Mouse (Mus musculus) gastrocnemius, adult 2 months (tissue): ENCODE results near the gene Bcs1l. TPM values are rescaled to one million over a fixed set of nuclear protein-coding genes. Genes with fewer than 3 reads are reported as not detected.

Experiments
- DNase-seq: peaks from one replicate; pipeline ENCODE4 v3.0.0; 2022
- H3K27ac ChIP-seq: fragments of 200-600 bp; 2 replicates; pipeline ENCODE4 v1.8.1; 2022; ENCODE audit warnings: mild to moderate bottlenecking
- H3K4me3 ChIP-seq: fragments of 200-600 bp; 2 replicates; pipeline ENCODE4 v1.8.1; 2022; ENCODE audit warnings: mild to moderate bottlenecking, moderate library complexity
- CTCF ChIP-seq: fragments of 200-600 bp; IDR thresholded peaks from 2 replicates; pipeline ENCODE4 v1.8.1; 2022; ENCODE audit warnings: antibody characterized with exemption, mild to moderate bottlenecking, moderate library complexity
- intact Hi-C: fragments of 180-260 bp; cut with DNase I; formaldehyde crosslinking; loops from one replicate; pipeline ENCODE4 v1.15.1; 2025
- long read RNA-seq, 2 experiments: library from polyadenylated mRNA; stranded (forward); transcript quantifications; one replicate each; pipeline ENCODE4 v2.0.0; 2021
- total RNA-seq, 2 experiments: library from RNA; stranded (reverse); gene quantifications; 2 replicates each; pipeline ENCODE4 v1.2.3; 2021

Gene Bcs1l
- 10 to 100 TPM; 16.9 to 26.2 TPM for total RNA-seq
- long read RNA-seq, experiment 1, transcript Bcs1l-203 (8 exons, 1,488 nt): major isoform, 28 of 35 reads
- long read RNA-seq, experiment 1, partial matches to known transcripts: 0 of 35 reads
- long read RNA-seq, experiment 1, other reads (novel, unspliced or antisense): 5 of 35 reads
- long read RNA-seq, experiment 2, transcript Bcs1l-203 (8 exons, 1,488 nt): major isoform, 17 of 27 reads
- long read RNA-seq, experiment 2, partial matches to known transcripts: 2 of 27 reads
- long read RNA-seq, experiment 2, other reads (novel, unspliced or antisense): 6 of 27 reads

DNA sequence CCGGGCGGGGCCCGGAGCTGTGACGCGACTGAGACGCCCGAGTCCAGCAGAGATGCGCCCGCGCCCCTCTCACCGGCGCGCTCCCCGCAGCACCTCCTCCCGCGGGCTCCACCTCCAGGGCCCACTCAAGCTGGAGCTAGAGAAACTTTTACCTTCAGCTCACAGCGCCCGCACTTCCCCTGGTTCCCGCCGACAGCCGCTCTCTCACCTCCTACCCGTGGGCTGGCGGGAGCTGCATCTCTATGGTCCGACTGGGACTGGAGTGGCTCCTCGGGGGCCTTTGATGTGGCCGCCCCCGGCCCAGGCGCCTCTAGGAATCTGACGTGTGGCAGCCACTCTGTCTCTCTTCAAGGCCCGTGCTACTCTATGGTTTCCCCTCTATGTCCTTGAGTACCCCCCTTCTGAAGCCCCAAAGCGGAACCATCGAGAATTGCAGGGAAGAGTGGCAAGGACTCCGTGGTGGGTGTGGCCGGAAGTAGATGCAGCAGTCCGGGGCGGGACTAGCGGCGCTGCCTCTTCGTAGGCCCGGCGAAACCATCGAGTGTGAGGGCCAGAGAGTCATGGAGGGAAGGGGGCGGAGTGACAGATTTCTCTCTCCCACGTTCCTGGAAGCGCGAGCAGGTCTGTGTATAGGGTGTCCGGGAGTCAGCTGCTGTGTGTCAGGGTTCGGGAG lies at the start of gene Bcs1l, which contains the start of gene Zfp142:
Gene Bcs1l (plus strand): TSS at position 517 of the 673 bp plus-strand sequence.
Gene Zfp142 (minus strand): TSS at position 474 of the 673 bp plus-strand sequence.
- intact Hi-C loops: loop anchor here (5.0 to 10.0 kb wide), 4 partner anchors 81 to 729 kb away; partner anchors contain the start of genes Aamp, Cnot9, Dnpep and Pnkd
- H3K27ac ChIP-seq: peak within 1 kb of the TSS; percentile 96
- peak within 1 kb of the TSS; percentile 99 for H3K4me3 ChIP-seq
- DNase-seq: peak; percentile 99
- TF ChIP-seq CTCF: peak; percentile 17; the same call in 1 of the 2 replicates

DNA sequence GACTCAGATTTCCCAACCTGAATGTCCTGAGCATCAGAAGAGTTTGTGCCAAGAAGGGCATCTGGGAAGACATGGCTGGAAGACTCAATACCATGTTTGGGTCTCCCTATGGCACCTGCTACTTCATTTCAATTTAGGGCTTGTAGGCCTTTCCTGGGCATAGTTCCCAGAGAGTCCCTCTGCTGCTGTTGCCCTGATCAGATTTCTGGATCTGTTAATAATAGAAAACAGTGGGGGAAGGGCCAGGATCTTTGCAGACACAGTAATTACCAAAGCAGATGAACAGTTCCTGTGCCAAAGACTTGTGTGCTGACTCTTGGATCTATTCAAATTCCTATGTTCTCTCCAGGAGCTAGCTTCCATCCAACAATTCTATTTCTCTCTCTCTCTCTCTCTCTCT lies 49.4 kb upstream of the Bcs1l start:
- intact Hi-C loops: loop anchor here (5.0 kb wide), 1 partner anchor 214 kb away; no protein-coding TSS in a partner anchor
- Histone ChIP-seq H3K4me3 (peak overlapping the region; percentile 36), H3K27ac (peak overlapping the region; percentile 91)
- peak; percentile 75 for DNase-seq
- TF ChIP-seq CTCF: no peak

DNA sequence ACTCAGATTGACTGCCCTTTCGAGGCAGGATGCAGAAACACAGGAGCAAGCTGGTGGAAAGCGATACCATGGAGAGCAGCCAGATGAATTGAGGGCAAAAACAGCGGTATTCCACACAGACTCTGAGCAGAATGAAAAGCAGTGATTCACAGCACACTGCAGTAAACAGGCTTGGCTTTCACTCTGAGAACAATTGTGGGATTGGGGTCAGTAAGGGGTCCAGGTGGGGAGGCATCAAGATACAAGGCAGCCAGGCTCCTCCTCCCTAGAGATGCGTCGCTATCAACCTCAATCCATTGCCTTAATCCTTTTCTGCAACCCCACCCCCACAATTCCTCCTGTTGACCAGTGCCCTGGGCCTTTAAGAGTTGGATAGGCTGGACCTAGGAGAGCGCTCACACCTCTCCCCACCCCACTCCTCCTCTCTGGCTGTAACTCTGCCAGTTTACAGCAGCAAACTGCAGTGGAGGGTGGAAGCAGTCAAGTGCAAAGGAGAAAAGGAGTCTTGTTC lies 45.6 kb upstream of the Bcs1l start, which contains the start of gene Plcd4:
Gene Plcd4 (plus strand): TSS at position 438 of the 511 bp plus-strand sequence.
- Histone ChIP-seq H3K4me3 (peak within 1 kb of the TSS; percentile 76), H3K27ac (peak within 1 kb of the TSS; percentile 91)
- DNase-seq: peak; percentile 72
- intact Hi-C loops: loop anchor here (5.0 kb wide), 1 partner anchor 35 kb away; the partner anchor contains the start of gene Cnot9
- no peak for TF ChIP-seq CTCF

DNA sequence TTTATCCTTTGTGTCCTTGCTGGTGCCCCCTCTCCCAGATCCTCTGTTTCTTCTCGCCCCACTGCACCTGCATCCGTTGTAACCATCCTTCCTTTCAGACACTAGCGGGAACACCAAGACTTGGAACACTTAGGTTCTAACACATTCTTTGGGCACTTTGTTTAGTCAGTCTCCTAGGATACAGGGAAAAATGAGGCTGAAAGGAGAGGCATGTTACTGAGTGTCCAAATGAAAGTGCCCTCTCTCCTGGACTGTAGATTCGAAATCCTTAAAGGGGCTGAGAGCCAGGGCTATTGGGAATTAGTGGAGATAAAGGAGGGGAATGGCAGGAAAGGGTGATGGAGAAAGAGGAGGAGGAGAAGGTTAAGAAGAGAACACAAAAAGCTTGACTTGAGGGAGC lies 43.9 kb upstream of the Bcs1l start, which contains the start of gene Usp37:
Gene Usp37 (minus strand): TSS at position 101 of the 400 bp plus-strand sequence.
- peak within 1 kb of the TSS; percentile 76 for H3K4me3 ChIP-seq
- no peak for DNase-seq
- peak within 1 kb of the TSS; percentile 91 for H3K27ac ChIP-seq
- TF ChIP-seq CTCF: no peak
- intact Hi-C loops: loop anchor here (5.0 kb wide), 1 partner anchor 37 kb away; the partner anchor contains the start of gene Cnot9

DNA sequence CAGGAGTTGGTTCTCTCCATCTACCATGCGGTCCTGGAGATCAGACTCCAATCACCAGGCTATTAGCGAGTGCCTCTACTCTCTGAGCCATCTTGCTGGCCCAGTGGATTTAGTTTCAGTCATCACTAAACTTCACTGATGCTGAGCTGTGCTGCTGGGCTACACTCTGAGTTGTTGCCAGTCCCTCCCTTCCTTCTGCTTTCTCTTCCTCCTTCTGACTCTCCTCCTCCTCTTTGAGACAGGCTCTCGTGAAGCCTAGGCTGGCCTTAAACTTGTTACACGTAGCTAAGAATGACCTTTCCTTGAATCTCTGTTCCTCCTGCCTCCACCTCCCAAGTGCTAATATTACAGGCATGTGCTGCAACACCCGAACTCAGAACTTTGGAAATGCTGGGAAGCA lies 29.0 kb upstream of the Bcs1l start:
- no peak for TF ChIP-seq CTCF
- DNase-seq: no peak
- no peak overlapping the region for H3K4me3 ChIP-seq
- intact Hi-C loops: no loop called here
- no peak overlapping the region for H3K27ac ChIP-seq

DNA sequence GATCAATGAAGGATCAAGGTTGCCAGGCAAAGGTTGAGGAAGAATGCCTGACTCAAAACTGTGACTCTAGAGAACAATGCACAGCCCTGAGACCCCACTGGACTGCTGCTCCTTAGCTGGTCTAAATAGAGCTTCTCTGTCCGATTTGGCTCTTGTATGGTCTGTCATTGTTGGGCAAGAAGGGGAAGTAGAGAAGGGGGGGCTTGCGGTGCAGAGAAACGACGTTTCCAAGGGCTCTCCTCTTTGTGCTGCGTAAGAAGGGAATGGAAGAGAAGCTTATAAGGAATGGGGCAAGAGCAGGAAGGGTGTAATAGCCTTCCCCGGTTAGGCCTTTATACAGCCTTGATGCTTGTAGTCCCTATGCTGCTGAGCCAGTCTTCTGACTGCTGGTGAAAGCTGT lies 22.3 kb upstream of the Bcs1l start:
- Histone ChIP-seq H3K27ac (no peak overlapping the region), H3K4me3 (no peak overlapping the region)
- intact Hi-C loops: no loop called here
- no peak for TF ChIP-seq CTCF
- DNase-seq: no peak

DNA sequence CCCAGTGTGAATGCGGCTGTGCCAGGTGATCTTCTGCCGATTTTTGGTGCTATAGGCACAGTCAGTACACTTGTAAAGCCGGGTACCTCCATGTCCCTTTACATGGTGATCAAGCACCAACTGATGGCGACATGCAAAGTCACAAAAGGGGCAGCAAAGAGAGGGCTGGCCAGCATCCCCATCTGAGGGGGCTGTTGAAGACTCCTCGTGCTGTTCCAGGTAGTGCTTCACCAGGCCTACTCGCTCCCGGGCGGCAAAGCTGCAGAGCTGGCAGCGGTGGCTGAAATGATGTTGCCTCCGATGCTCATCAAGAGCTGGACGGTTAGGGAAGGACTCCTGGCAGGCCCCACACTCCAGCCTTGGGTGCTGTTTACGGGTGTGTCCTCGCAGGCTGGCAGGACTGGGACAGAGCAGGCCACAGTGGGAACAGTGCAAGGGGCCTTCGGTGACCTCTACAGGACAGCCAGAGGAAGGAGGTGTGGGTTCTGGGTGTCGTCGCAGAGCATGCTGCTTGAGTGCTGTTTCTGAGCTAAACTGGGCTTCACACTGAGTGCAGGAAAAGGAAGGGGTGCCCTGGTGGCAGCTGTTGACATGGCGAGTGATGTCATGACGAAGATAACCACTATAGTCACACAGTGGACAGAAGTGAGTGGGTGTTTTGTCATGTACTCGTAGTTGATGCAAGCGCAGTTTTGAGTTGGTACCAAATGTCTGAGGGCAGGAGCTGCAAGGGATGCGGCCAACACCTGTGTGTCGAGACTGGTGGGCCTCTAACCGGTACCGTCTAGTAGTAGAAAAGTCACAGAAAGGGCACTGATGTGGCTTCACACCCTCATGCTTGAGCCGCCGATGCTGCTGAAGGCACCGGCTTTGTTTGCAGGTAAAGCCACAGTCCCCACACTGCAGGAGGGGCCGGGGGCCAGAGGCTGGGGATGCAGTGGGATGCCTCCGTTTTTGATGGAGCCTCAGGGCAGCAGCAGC lies 18.1 kb upstream of the Bcs1l start:
- TF ChIP-seq CTCF: peak; percentile 5; the same call in 1 of the 2 replicates
- intact Hi-C loops: no loop called here
- H3K27ac ChIP-seq: no peak overlapping the region
- no peak overlapping the region for H3K4me3 ChIP-seq
- peak; percentile 46 for DNase-seq

DNA sequence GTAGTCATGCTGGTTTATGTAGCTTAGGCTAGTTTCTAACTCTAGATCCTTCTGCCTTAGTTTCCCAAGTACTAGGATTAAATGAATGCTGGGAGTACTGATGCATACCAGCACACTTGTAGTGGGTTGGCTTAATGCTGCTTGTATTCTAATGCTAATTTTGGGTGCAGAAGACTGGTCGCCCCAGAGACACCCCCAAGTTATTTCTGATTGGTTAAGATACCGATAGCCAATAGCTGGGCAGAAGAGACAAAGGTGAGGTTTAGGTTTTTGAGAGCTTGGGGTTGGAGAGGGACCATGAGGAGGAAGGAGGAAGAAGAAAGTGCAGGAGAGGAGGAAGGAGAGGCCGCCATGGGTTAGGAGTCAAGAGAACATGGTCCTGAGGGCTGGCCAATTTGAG lies 5.5 kb upstream of the Bcs1l start:
- no peak for DNase-seq
- no peak overlapping the region for H3K27ac ChIP-seq
- intact Hi-C loops: loop anchor here (10.0 kb wide), 1 partner anchor 298 kb away; the partner anchor contains the start of genes Aamp and Pnkd
- no peak for TF ChIP-seq CTCF
- H3K4me3 ChIP-seq: no peak overlapping the region

DNA sequence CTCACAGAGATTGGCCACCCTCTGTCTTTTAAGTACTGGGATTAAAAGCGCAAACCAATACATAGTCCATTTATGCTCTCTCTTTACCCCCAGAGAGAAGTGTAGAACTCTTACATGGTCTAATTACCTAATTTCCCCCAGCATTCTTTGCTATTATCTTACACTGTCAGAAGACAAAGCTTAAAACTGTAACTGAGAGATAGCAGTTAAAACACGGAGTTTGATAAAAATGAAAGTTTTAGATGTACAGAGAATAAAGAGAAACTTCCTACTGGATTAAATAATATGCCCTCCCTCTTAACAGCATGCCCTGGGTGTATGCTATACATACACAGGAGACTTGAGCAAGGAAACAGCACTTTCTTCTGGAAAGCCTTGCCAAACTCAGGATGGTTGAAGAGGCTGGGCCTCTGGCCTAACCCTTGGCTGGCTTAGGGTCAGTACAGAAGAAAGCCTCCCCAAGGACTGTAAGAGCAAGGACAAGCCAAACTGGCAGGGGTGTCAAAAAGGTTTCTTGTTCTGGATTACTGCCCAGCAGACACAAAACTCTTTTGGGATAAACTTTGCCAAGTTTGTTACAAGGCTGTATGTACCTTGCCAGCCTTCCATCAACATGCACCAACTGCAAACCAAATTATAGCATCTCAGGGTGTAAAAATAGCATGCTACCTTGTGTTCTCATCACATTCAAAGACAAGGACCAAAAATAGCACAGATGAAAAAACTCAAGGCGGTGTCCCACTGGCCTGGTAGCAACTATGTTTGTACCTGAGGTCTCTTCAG lies 3.3 kb upstream of the Bcs1l start:
- no peak for TF ChIP-seq CTCF
- peak overlapping the region; percentile 96 for H3K27ac ChIP-seq
- DNase-seq: peak; percentile 61
- peak overlapping the region; percentile 39 for H3K4me3 ChIP-seq
- intact Hi-C loops: loop anchor here (5.0 to 10.0 kb wide), 4 partner anchors 78 to 732 kb away; partner anchors contain the start of genes Aamp, Cnot9, Dnpep and Pnkd

DNA sequence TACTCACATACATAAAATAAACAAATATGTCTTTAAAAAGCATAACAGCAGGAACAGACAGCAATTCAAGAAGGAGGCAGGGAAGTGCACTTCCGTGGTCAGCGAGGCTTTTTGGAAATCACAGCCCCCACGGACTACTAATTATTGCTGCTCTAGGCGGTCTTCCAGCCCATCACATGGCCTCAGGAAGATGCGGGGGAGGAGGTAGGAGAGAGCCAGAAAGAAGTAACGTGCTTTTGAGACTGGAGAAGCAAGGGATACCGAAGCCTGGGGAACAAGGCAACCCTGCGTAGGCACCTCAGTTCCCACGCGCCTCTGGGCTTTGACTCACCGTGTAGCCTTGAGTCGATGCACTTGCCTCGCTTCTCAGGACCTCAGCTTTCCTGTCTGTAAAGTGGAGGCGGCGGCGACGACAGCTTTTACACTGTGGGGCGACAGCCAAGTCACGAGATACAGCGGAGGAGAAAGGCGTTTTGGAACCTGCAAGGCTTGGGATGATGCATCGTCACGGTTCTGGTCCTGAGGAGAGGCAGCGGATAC lies 786 bp upstream of the Bcs1l start:
- no peak for TF ChIP-seq CTCF
- DNase-seq: peak; percentile 40
- intact Hi-C loops: loop anchor here (5.0 to 10.0 kb wide), 4 partner anchors 80 to 730 kb away; partner anchors contain the start of genes Aamp, Cnot9, Dnpep and Pnkd
- H3K27ac ChIP-seq: peak overlapping the region; percentile 96
- H3K4me3 ChIP-seq: peak overlapping the region; percentile 99

DNA sequence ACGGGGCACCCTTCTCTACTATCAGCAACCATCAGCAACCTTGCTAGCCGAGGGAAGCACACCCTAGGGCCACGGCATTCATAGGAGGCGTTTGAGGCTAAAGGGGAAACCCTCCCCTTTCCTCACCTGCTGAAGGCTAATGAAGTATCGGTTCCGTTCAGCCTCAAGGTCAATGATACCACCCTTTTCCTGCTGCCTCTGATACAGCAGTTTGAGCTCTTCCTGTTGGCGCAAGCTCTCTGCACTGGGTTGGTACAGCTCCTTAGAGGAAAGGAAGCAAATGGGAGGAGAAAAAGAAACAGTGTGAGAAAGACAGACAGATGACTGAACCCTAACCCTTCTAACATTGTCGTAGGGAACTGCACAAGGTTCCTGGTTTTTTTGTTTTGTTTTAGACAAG lies 6.3 kb downstream of the Bcs1l start:
- no peak overlapping the region for H3K4me3 ChIP-seq
- no peak overlapping the region for H3K27ac ChIP-seq
- TF ChIP-seq CTCF: no peak
- DNase-seq: no peak
- intact Hi-C loops: no loop called here
